Mouse (Mus musculus) spleen, adult 2 months (tissue): ENCODE results near the gene Lsm7. TPM values are rescaled to one million over a fixed set of nuclear protein-coding genes. Genes with fewer than 3 reads are reported as not detected.

Experiments used
- DNase-seq, 2 experiments: peaks; one replicate each; pipeline versions ENCODE4 v3.0.0 to v3.0.0-alpha.2; 2012 to 2021; ENCODE audit warnings: low spot score in 2 of 2, low read depth in 1 of 2
- H3K27ac ChIP-seq: fragments of 200-500 bp; 2 replicates; pipeline ENCODE4 v1.5.1; 2012; ENCODE audit warnings: low read length, inconsistent platforms; ENCODE audit not compliant: insufficient read depth
- H3K27me3 ChIP-seq: fragments of 200-500 bp; 2 replicates; pipeline ENCODE4 v1.6.1; 2012; ENCODE audit warnings: mild to moderate bottlenecking, moderate library complexity, low read length, inconsistent platforms; ENCODE audit not compliant: control insufficient read depth, insufficient read depth
- H3K36me3 ChIP-seq: fragments of 200-500 bp; 2 replicates; pipeline ENCODE4 v1.6.1; 2012; ENCODE audit warnings: mild to moderate bottlenecking, low read length, inconsistent platforms; ENCODE audit not compliant: control insufficient read depth, insufficient read depth
- H3K4me1 ChIP-seq: fragments of 200-500 bp; 2 replicates; pipeline ENCODE4 v1.6.1; 2011; ENCODE audit warnings: inconsistent platforms; ENCODE audit not compliant: control insufficient read depth, insufficient read depth, insufficient read length
- H3K4me3 ChIP-seq: fragments of 200-500 bp; 2 replicates; pipeline ENCODE4 v1.5.1; 2011; ENCODE audit warnings: mild to moderate bottlenecking, inconsistent platforms; ENCODE audit not compliant: insufficient read depth, insufficient read length; ENCODE audit errors: extremely low read depth
- CTCF ChIP-seq: fragments of 200-500 bp; IDR thresholded peaks from 2 replicates; pipeline ENCODE4 v1.5.1; 2011; ENCODE audit warnings: mild to moderate bottlenecking, inconsistent platforms; ENCODE audit not compliant: insufficient read depth, insufficient read length, insufficient replicate concordance; ENCODE audit errors: extremely low read depth
- POLR2A ChIP-seq: fragments of 200-500 bp; IDR thresholded peaks from 2 replicates; pipeline ENCODE4 v1.6.1; 2011; ENCODE audit warnings: low read depth, low read length, inconsistent platforms
- WGBS: fragments of 180-500 bp; shearing (Covaris S2); methylation state at CpG from one replicate; pipeline ENCODE4 v1.1.7; 2018; 5-methylcytosine and 5-hydroxymethylcytosine counted together
- polyA plus RNA-seq: library from polyadenylated mRNA; depleted of rRNA; stranded (reverse); fragments of >200 nt; gene quantifications from 2 replicates; pipeline ENCODE4 v1.2.3, GENCODE M21; 2012

Gene Lsm7
- polyA plus RNA-seq, 1 experiment: 84.0 TPM

DNA sequence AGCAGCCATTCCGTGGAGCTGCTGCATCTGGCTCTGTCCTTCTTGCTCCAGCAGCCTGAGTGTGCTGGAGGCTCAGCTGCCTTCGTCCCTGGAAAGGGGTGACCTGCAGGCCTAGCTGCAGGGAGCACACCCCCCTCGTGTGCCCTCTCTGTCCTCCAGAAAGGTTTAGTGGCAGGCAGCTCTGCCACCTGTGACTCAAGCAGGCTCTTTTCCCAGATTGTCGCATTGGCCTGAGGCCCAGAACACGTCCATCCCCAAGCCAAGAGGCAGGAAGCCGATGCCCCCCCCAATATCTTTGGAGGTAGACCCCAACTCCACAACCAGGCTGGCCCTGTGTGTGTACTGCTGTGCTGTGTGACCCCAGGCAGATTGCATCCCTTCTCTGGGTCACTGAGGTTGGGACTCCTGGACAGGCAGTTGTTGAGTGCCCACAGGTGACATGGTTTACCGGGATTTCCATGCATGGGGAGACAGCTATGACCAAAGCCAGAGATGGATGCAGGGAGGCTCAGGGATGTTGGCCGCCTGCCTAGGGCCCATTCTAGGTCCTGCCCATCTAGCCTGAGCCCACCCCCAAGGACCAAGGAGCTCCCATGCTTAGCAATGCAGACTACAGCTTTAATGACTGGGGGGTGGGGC lies 9.8 kb downstream of the Lsm7 start:
- Histone ChIP-seq H3K27me3 (peaks cover 6% of the 10 kb centered on the region; the same call in 1 of the 2 replicates), H3K36me3 (no peaks in the 10 kb centered on the region), H3K4me1 (no peaks in the 10 kb centered on the region), H3K27ac (no peak overlapping the region), H3K4me3 (no peak overlapping the region)
- DNase-seq: no peak
- TF ChIP-seq CTCF: no peak
- no peak for TF ChIP-seq POLR2A
- 74% methylated on average over 8 of the region's 8 CpGs for WGBS

DNA sequence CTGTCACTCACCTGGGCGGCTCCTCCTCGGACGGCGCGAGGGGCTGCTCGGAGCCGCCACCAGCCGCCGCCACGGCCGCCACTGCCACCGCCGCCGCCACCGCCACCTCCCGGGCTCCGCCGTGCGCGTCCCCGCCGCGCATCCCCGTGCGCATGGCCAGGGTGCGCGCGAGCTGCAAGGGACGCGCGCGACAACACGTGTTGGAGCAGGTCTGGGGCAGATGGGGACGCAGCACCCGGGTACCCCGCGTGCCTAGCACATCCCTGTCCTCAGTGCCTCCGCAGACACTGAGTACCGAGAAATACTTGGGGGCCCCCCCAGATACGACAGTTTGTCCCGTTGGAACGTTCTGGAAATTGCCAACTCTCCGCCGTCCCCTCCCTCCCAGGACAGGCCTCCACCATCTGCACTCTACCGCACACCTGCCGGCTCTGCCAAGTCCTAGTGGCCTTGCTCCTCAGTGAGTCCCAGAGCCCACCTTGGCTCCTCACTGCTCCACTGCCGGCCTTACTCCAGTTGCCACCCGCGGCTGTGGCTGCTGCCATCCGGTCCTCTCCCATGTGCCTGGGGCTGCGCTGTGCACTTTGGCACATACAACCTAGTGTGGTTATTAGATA lies 11.0 kb downstream of the Lsm7 start, which contains the start of gene Lingo3:
Gene Lingo3 (minus strand): TSS at position 109 of the 617 bp plus-strand sequence.
- Histone ChIP-seq H3K4me1 (no peaks in the 10 kb centered on the region), H3K27ac (no peak within 1 kb of the TSS), H3K36me3 (no peaks in the 10 kb centered on the region), H3K4me3 (no peak within 1 kb of the TSS), H3K27me3 (peaks cover 6% of the 10 kb centered on the region; the same call in 1 of the 2 replicates)
- TF ChIP-seq CTCF (no peak), POLR2A (no peak)
- DNase-seq: no peak
- 6% methylated on average over 49 of the region's 51 CpGs for WGBS

DNA sequence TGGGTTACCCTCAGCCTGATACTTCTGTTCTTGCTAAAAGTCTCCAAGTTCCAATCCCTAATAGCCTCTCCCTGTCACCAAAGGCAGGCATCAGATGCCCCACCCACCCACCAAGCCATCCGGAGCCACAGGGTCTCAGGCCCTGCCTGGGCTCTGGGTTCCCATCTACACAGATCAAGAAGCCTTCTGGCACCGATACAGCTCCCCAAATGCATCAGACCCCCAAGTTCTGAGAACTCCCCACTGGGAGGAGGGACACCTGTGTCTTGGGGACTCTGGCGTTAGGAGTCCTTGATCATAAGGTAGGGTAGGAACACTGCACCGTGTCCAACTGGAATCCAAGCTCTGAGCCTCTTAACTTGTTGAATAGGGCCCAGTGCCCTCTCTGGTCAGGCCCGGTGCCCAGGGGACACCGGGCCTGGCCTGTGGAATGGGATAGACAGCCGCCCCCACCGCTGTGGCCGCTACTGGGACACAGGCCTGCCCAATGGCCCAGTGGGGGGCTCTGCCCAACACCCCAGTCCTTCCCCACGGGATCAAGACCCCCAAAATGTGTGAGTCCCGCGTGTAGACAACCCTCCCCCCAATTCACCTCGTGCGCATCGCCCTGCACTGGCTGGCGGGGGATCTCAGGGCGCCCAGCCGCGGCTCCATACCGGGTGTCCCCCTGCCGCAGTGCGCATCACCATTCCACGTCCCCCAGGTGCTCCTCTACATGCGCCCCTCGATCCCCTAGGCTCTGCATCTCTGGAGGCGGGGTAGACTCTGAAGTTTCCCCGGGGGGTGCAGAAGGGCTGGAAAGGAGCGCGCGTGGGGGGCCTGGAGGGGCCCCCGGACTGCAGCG lies 11.7 kb downstream of the Lsm7 start:
- H3K27me3 ChIP-seq: peaks cover 6% of the 10 kb centered on the region; the same call in 1 of the 2 replicates
- 18% methylated on average over 30 of the region's 32 CpGs for WGBS
- no peak overlapping the region for H3K4me3 ChIP-seq

DNA sequence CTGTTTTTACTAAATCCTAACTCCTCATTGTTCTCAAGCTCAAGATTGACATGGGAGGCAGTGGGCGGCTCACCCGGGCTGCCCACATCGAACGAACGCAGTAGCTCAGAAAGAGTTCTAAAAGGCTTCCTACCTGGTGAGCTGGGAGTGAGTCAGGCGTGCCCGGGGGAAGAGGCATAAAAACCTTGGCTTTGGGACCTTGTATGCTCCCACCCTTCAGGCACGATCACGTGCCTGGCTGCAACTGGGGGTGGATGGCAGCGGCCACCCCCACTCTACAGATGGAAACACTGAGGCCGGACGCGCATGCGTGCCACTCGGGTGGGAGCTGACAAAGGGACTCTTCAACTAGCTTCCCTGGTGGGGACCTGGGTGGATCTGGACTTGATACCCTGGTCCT lies 12.7 kb downstream of the Lsm7 start:
- no peak for DNase-seq
- H3K36me3 ChIP-seq: no peaks in the 10 kb centered on the region
- 90% methylated on average over 15 of the region's 15 CpGs for WGBS

More for the DNA sequence above, 11.7 kb downstream of the Lsm7 start:
- no peak overlapping the region for H3K27ac ChIP-seq
- TF ChIP-seq POLR2A (no peak), CTCF (no peak)
- H3K4me1 ChIP-seq: no peaks in the 10 kb centered on the region
- DNase-seq: no peak
- H3K36me3 ChIP-seq: no peaks in the 10 kb centered on the region

DNA sequence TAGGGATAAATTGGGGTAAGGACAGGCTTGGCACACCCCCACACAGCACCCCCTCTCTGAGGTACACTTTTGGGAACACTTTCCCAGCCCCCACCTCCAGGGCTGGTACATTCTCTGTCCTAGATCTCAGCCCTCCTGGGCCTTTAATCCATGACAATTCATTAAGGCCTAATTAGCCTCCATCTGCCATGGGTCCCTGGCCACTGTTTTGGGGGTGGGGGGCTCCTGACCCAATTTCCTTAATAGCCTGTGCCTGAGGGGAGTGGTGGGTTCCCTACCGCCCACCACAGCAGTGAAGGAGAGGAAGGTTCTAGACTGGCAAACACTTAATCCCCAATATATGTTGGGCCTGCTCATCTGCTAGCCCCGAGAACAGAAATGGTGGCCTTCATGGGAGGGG lies 13.3 kb downstream of the Lsm7 start:
- WGBS: 88% methylated on average over 2 of the region's 2 CpGs
- DNase-seq: no peak
- H3K27ac ChIP-seq: no peak overlapping the region
- H3K4me3 ChIP-seq: no peak overlapping the region
- no peaks in the 10 kb centered on the region for H3K4me1 ChIP-seq
- H3K27me3 ChIP-seq: peaks cover 6% of the 10 kb centered on the region; the same call in 1 of the 2 replicates
- no peaks in the 10 kb centered on the region for H3K36me3 ChIP-seq
- TF ChIP-seq CTCF (no peak), POLR2A (no peak)

More for the DNA sequence above, 12.7 kb downstream of the Lsm7 start:
- Histone ChIP-seq H3K4me3 (no peak overlapping the region), H3K4me1 (no peaks in the 10 kb centered on the region), H3K27me3 (peaks cover 6% of the 10 kb centered on the region; the same call in 1 of the 2 replicates), H3K27ac (no peak overlapping the region)
- TF ChIP-seq POLR2A (no peak), CTCF (no peak)

DNA sequence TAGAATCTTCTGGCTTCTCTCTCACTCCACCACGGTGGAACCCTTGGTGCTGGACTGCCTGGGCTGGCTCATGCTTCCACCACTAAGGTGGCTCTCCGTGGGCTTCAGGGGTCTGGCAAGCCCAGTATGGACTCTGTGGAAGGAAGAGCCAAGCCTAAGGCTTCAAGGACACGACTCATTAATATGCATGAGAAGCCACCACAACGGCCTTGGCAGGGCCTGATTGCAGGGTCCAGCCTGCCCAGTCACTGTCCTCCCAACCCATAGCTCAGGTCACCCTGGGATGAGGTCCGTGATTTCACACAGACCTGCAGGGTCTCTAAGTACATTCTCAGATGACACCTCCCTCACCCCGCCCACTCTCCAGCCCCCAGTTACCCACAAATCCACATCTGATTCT lies 15.2 kb downstream of the Lsm7 start:
- H3K4me3 ChIP-seq: no peak overlapping the region
- H3K27me3 ChIP-seq: peaks cover 6% of the 10 kb centered on the region; the same call in 1 of the 2 replicates
- no peaks in the 10 kb centered on the region for H3K36me3 ChIP-seq
- H3K4me1 ChIP-seq: no peaks in the 10 kb centered on the region
- TF ChIP-seq CTCF (no peak), POLR2A (no peak)
- no peak for DNase-seq
- H3K27ac ChIP-seq: no peak overlapping the region
- WGBS: 72% methylated on average over 6 of the region's 6 CpGs
